Mouse (Mus musculus) forebrain, embryonic 12.5 days (tissue): ENCODE results near the gene Ugt3a1. TPM values are rescaled to one million over a fixed set of nuclear protein-coding genes. Genes with fewer than 3 reads are reported as not detected.

Source experiments
- ATAC-seq: fragments of 200-750 bp; cut with Nextera tagmentation; 2 replicates; pipeline ENCODE4 v1.8.0; 2017; ENCODE audit warnings: moderate TSS enrichment; ENCODE audit not compliant: low FRiP score
- H3K27ac ChIP-seq: fragments of 300-500 bp; sonication (generic); 2 replicates; pipeline ENCODE4 v1.5.1; 2016; ENCODE audit warnings: mild to moderate bottlenecking
- H3K27me3 ChIP-seq: fragments of 300-500 bp; sonication (generic); 2 replicates; pipeline ENCODE4 v1.6.1; 2016; ENCODE audit warnings: mild to moderate bottlenecking
- H3K36me3 ChIP-seq: fragments of 300-500 bp; sonication (generic); replicated peaks from 2 replicates; pipeline ENCODE4 v1.6.1; 2016; ENCODE audit warnings: mild to moderate bottlenecking
- H3K4me1 ChIP-seq: fragments of 300-500 bp; sonication (generic); 2 replicates; pipeline ENCODE4 v1.6.1; 2016
- H3K4me2 ChIP-seq: fragments of 300-500 bp; sonication (generic); 2 replicates; pipeline ENCODE4 v1.6.1; 2016; ENCODE audit warnings: mild to moderate bottlenecking, moderate library complexity
- H3K4me3 ChIP-seq: fragments of 300-500 bp; sonication (generic); replicated peaks from 2 replicates; pipeline ENCODE4 v1.5.1; 2016; ENCODE audit warnings: mild to moderate bottlenecking
- H3K9ac ChIP-seq: fragments of 300-500 bp; sonication (generic); 2 replicates; pipeline ENCODE4 v1.6.1; 2016; ENCODE audit warnings: mild to moderate bottlenecking
- H3K9me3 ChIP-seq: fragments of 300-500 bp; sonication (generic); 2 replicates; pipeline ENCODE4 v1.6.1; 2016
- WGBS: fragments of 180-500 bp; shearing (Covaris S2); methylation state at CpG from one replicate; pipeline ENCODE4 v1.1.7; 2016; 5-methylcytosine and 5-hydroxymethylcytosine counted together
- polyA plus RNA-seq: library from polyadenylated mRNA; unstranded; fragments of >200 nt; fragmentation: Nextera tagmentation; extraction: Ambion mirVana; gene quantifications from 2 replicates; pipeline ENCODE4 v1.2.1, GENCODE M21; 2016

Ugt3a1 gene
- polyA plus RNA-seq, 1 experiment from 2014 or later = not detected

DNA sequence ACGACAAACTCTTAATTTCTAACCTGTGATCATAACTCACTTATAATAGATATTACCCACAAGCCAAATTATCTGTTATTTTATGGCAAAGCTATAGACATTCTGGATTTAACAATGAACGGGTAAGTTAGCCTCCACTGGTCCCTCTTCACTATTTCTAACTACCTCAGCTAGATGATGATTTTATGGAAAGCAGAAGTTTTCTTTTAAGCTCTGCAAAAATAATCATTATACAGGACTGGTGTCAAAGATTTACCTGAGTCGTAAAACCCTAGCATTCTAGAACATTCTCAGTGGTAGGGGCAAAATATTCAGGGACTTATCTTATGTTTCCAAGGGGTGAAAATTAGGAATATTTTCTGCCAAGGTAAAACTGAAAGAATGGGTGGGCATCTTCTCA lies 59.9 kb downstream of the Ugt3a1 start:
- Histone ChIP-seq H3K36me3 (no peaks in the 10 kb centered on the region), H3K4me2 (no peak overlapping the region), H3K27me3 (no peaks in the 10 kb centered on the region), H3K9ac (no peak overlapping the region), H3K4me3 (no peak overlapping the region), H3K9me3 (no peaks in the 10 kb centered on the region), H3K4me1 (no peaks in the 10 kb centered on the region), H3K27ac (no peak overlapping the region)
- ATAC-seq = no peak
- 91% methylated on average over 3 of the region's 3 CpGs for WGBS

- WGBS = 79% methylated on average over 3 of the region's 3 CpGs
- H3K9me3 ChIP-seq = no peaks in the 10 kb centered on the region
- H3K27me3 ChIP-seq = no peaks in the 10 kb centered on the region
- no peaks in the 10 kb centered on the region for H3K4me1 ChIP-seq
- no peak for ATAC-seq
- no peak overlapping the region for H3K9ac ChIP-seq
- H3K4me3 ChIP-seq = no peak overlapping the region
- no peak overlapping the region for H3K27ac ChIP-seq
- H3K36me3 ChIP-seq = no peaks in the 10 kb centered on the region
- no peak overlapping the region for H3K4me2 ChIP-seq
Measured at GRCm38 (mm10) chr15:9337021-9337420, 60.3 kb downstream of the Ugt3a1 start.

DNA sequence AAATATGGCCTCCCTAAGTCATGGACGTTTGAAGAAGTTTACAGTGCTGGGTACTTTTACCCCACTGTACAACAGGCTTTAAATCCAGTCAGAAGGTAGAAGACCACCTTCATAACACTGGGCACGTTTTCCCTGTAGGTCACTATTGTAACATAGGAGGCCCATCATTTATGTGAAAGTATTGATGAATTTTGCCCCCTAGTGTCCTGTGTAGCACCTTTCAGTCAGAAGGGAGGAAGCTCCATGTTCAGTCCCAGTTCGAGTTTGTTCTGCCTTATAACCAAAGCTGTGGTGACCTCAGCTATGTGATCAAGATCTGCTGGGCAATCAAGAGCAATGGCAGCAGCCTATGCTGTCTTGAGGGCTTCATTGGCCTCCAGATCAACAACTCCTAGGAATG lies 72.1 kb downstream of the Ugt3a1 start:
- no peak overlapping the region for H3K9ac ChIP-seq
- H3K4me2 ChIP-seq = no peak overlapping the region
- no peak for ATAC-seq
- H3K4me1 ChIP-seq = no peaks in the 10 kb centered on the region
- no peak overlapping the region for H3K4me3 ChIP-seq
- WGBS = 54% methylated on average over 3 of the region's 3 CpGs
- H3K36me3 ChIP-seq = no peaks in the 10 kb centered on the region
- H3K27me3 ChIP-seq = no peaks in the 10 kb centered on the region
- H3K27ac ChIP-seq = no peak overlapping the region
- H3K9me3 ChIP-seq = no peaks in the 10 kb centered on the region

DNA sequence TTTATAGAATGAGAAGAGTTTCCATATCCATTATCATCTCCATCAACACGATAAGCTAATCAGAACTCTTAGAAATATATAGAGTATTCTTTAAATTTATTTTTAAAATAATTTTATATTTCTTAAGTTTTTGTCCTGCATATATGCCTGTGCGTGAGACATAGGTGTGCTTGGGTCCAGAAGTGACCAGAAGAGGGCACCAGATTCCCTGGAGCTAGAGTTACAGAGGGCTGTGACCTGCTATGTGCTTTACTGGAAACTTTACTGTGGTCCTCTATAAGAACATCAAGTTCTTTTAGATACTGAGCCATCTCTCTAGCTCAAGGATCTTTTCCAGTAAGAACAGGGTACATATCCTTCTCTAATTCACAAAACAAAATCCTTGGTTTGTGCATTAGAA lies 86.1 kb downstream of the Ugt3a1 start:
- 67% methylated on average over 2 of the region's 2 CpGs for WGBS
- Histone ChIP-seq H3K4me3 (no peak overlapping the region), H3K4me2 (no peak overlapping the region), H3K27me3 (no peaks in the 10 kb centered on the region), H3K9ac (no peak overlapping the region), H3K36me3 (no peaks in the 10 kb centered on the region), H3K27ac (no peak overlapping the region), H3K4me1 (no peaks in the 10 kb centered on the region), H3K9me3 (no peaks in the 10 kb centered on the region)
- ATAC-seq = no peak

Other genes starting within 250 kb of the Ugt3a1 start
- 32.0 and 34.9 TPM in 2 replicates for gene Nadk2, start 205.6 kb upstream of the Ugt3a1 start, polyA plus RNA-seq
- gene Lmbrd2, start 136.3 kb upstream of the Ugt3a1 start, polyA plus RNA-seq = 3.9 and 4.5 TPM in 2 replicates
- 113 and 122 TPM in 2 replicates for gene Skp2, start 121.5 kb upstream of the Ugt3a1 start, polyA plus RNA-seq
- not detected in 2 replicates for gene Ugt3a2, start 58.7 kb downstream of the Ugt3a1 start, polyA plus RNA-seq
- gene Capsl, start 159.1 kb downstream of the Ugt3a1 start, polyA plus RNA-seq = 0.78 and 1.1 TPM in 2 replicates